Mouse (Mus musculus) stomach, postnatal 0 days (tissue): ENCODE data around the gene Asb15. TPM values are rescaled to one million over a fixed set of nuclear protein-coding genes. Genes with fewer than 3 reads are reported as not detected.

Experiments
- ATAC-seq: fragments of 200-750 bp; cut with Nextera tagmentation; 2 replicates; pipeline ENCODE4 v1.8.0; 2017; ENCODE audit not compliant: low FRiP score, low TSS enrichment
- DNase-seq: peaks from one replicate; pipeline ENCODE4 v3.0.0-alpha.2; 2016; ENCODE audit warnings: low spot score
- H3K27ac ChIP-seq: fragments of 300-500 bp; sonication (generic); replicated peaks from 2 replicates; pipeline ENCODE4 v1.5.1; 2014; ENCODE audit warnings: mild to moderate bottlenecking, control low read depth
- H3K27me3 ChIP-seq: fragments of 300-500 bp; sonication (generic); 2 replicates; pipeline ENCODE4 v1.6.1; 2014; ENCODE audit warnings: low read length; ENCODE audit not compliant: control insufficient read depth, insufficient read depth
- H3K36me3 ChIP-seq: fragments of 300-500 bp; sonication (generic); 2 replicates; pipeline ENCODE4 v1.6.1; 2014; ENCODE audit warnings: low read length, mixed read lengths; ENCODE audit not compliant: control insufficient read depth, insufficient read depth
- H3K4me1 ChIP-seq: fragments of 300-500 bp; sonication (generic); replicated peaks from 2 replicates; pipeline ENCODE4 v1.6.1; 2014; ENCODE audit warnings: antibody characterized with exemption; ENCODE audit not compliant: control insufficient read depth, insufficient read depth
- H3K4me2 ChIP-seq: fragments of 300-500 bp; sonication (generic); replicated peaks from 2 replicates; pipeline ENCODE4 v1.6.1; 2014; ENCODE audit warnings: low read depth, mild to moderate bottlenecking, control low read depth, moderate library complexity
- H3K4me3 ChIP-seq: fragments of 300-500 bp; sonication (generic); 2 replicates; pipeline ENCODE4 v1.5.1; 2014; ENCODE audit warnings: low read depth, low read length, control low read depth
- H3K9ac ChIP-seq: fragments of 300-500 bp; sonication (generic); 2 replicates; pipeline ENCODE4 v1.6.1; 2014; ENCODE audit warnings: mild to moderate bottlenecking, low read length, control low read depth, mixed read lengths
- H3K9me3 ChIP-seq: fragments of 300-500 bp; sonication (generic); 2 replicates; pipeline ENCODE4 v1.6.1; 2016; ENCODE audit warnings: low read length; ENCODE audit not compliant: control insufficient read depth
- CTCF ChIP-seq: IDR thresholded peaks from 2 replicates; pipeline ENCODE4 v1.5.1; 2016; ENCODE audit warnings: antibody characterized with exemption, low read depth, mild to moderate bottlenecking, moderate library complexity
- EP300 ChIP-seq: optimal IDR thresholded peaks from 2 replicates; pipeline ENCODE3; 2016; ENCODE audit warnings: antibody characterized with exemption
- WGBS: fragments of 180-500 bp; shearing (Covaris S2); extraction: QIAGEN DNeasy Blood & Tissue Kit; methylation state at CpG from one replicate; pipeline ENCODE4 v1.1.7; 2014; 5-methylcytosine and 5-hydroxymethylcytosine counted together
- polyA plus RNA-seq: library from polyadenylated mRNA; unstranded; fragments of >200 nt; fragmentation: Nextera tagmentation; extraction: Ambion mirVana; gene quantifications from 2 replicates; pipeline ENCODE4 v1.2.1, GENCODE M21; 2015

Asb15 gene
- polyA plus RNA-seq, 1 experiment from 2014 or later, result 0.06 TPM

- ATAC-seq, result no peak
- Histone ChIP-seq H3K4me1 (no peaks in the 10 kb centered on the region), H3K9me3 (no peaks in the 10 kb centered on the region), H3K9ac (no peak overlapping the region), H3K4me3 (no peak overlapping the region), H3K27me3 (no peaks in the 10 kb centered on the region), H3K27ac (no peak overlapping the region), H3K4me2 (no peak overlapping the region), H3K36me3 (no peaks in the 10 kb centered on the region)
- TF ChIP-seq EP300 (no peak), CTCF (no peak)
- no peak for DNase-seq
- 26% methylated on average over 3 of the region's 3 CpGs for WGBS
Measured at GRCm38 (mm10) chr6:24586885-24587284, 58.9 kb downstream of the Asb15 start.

- H3K9me3 ChIP-seq, result no peaks in the 10 kb centered on the region
- H3K4me1 ChIP-seq, result no peaks in the 10 kb centered on the region
- no peak overlapping the region for H3K27ac ChIP-seq
- H3K36me3 ChIP-seq, result no peaks in the 10 kb centered on the region
- 93% methylated on average over 5 of the region's 5 CpGs for WGBS
- ATAC-seq, result no peak
- no peak overlapping the region for H3K4me3 ChIP-seq
- H3K27me3 ChIP-seq, result no peaks in the 10 kb centered on the region
- H3K4me2 ChIP-seq, result no peak overlapping the region
- no peak overlapping the region for H3K9ac ChIP-seq
- TF ChIP-seq EP300 (no peak), CTCF (no peak)
- no peak for DNase-seq
Measured at GRCm38 (mm10) chr6:24590282-24590681, 62.3 kb downstream of the Asb15 start.

- H3K4me2 ChIP-seq, result no peak overlapping the region
- H3K9ac ChIP-seq, result no peak overlapping the region
- ATAC-seq, result no peak
- H3K4me1 ChIP-seq, result no peaks in the 10 kb centered on the region
- no peak overlapping the region for H3K4me3 ChIP-seq
- no peaks in the 10 kb centered on the region for H3K36me3 ChIP-seq
- no peak for DNase-seq
- TF ChIP-seq EP300, result no peak
- TF ChIP-seq CTCF, result no peak
- 38% methylated on average over 10 of the region's 10 CpGs for WGBS
- no peaks in the 10 kb centered on the region for H3K9me3 ChIP-seq
- no peaks in the 10 kb centered on the region for H3K27me3 ChIP-seq
- no peak overlapping the region for H3K27ac ChIP-seq
Measured at GRCm38 (mm10) chr6:24591525-24592218, 63.7 kb downstream of the Asb15 start.

- Histone ChIP-seq H3K4me1 (no peaks in the 10 kb centered on the region), H3K9ac (no peak within 1 kb of the TSS), H3K27me3 (no peaks in the 10 kb centered on the region), H3K4me3 (no peak within 1 kb of the TSS), H3K9me3 (no peaks in the 10 kb centered on the region), H3K4me2 (no peak within 1 kb of the TSS), H3K27ac (no peak within 1 kb of the TSS), H3K36me3 (no peaks in the 10 kb centered on the region)
- 70% methylated on average over 10 of the region's 10 CpGs for whole genome bisulfite sequencing
- no peak for TF ChIP-seq CTCF
- DNase-seq, result no peak
- ATAC-seq, result no peak
Measured at GRCm38 (mm10) chr6:24597500-24597899, 69.6 kb downstream of the Asb15 start, which contains the start of gene Lmod2. Lmod2 (plus strand) TSS chr6:24597762.

GRCm38 (mm10) chr6:24599179-24599578 lies 71.2 kb downstream of the Asb15 start:
- TF ChIP-seq CTCF (no peak), EP300 (no peak)
- H3K27ac ChIP-seq, result no peak overlapping the region
- H3K4me2 ChIP-seq, result no peak overlapping the region
- no peaks in the 10 kb centered on the region for H3K9me3 ChIP-seq
- no peaks in the 10 kb centered on the region for H3K27me3 ChIP-seq
- H3K9ac ChIP-seq, result no peak overlapping the region
- H3K4me1 ChIP-seq, result no peaks in the 10 kb centered on the region
- ATAC-seq (no peak), DNase-seq (no peak)
- 89% methylated on average over 6 of the region's 6 CpGs for WGBS
- H3K4me3 ChIP-seq, result no peak overlapping the region
- no peaks in the 10 kb centered on the region for H3K36me3 ChIP-seq

- no peaks in the 10 kb centered on the region for H3K36me3 ChIP-seq
- DNase-seq (no peak), ATAC-seq (no peak)
- no peak overlapping the region for H3K9ac ChIP-seq
- H3K4me3 ChIP-seq, result no peak overlapping the region
- TF ChIP-seq EP300 (no peak), CTCF (no peak)
- H3K4me2 ChIP-seq, result no peak overlapping the region
- 80% methylated on average over 5 of the region's 5 CpGs for WGBS
- no peaks in the 10 kb centered on the region for H3K4me1 ChIP-seq
- no peak overlapping the region for H3K27ac ChIP-seq
- H3K27me3 ChIP-seq, result no peaks in the 10 kb centered on the region
- no peaks in the 10 kb centered on the region for H3K9me3 ChIP-seq
Measured at GRCm38 (mm10) chr6:24599639-24600038, 71.7 kb downstream of the Asb15 start.
